Mouse (Mus musculus): ENCODE data around the gene Stum. TPM values are rescaled to one million over a fixed set of nuclear protein-coding genes. Genes with fewer than 3 reads are reported as not detected.

Gene Stum
- total and polyA plus RNA-seq, 3 experiments, result 0.11 TPM; not detected in 2

DNA sequence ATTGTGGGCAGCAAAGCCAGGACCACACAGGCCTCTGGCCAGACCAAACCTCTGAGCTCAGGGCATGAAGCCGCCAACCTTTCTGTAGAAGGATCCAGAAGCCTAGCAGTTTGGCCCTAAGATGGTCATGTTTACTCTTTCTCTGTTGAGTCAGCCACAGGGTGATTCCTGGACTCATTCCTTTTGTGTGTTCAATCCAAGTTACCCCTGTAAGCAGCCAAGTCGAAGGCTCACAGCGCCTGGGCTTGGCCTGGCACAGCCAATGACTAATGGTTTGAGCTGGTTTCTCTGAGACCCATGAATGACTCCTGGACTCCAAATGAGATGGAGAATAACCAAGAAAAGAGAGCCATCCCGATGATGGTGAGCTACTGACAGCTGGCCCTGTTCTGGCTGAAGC is 15.3 kb downstream of the Stum start:
- no peak overlapping the region for H3K4me3 ChIP-seq (ENCODE audit: low read depth, low read length)
- no peak for ATAC-seq (ENCODE audit: extremely low read depth, insufficient number of reproducible peaks, low FRiP score, poor library complexity, severe bottlenecking)
- H3K9me3 ChIP-seq (replicated peaks), result no peaks in the 10 kb centered on the region
- TF ChIP-seq TAL1 (conservative IDR thresholded peaks at IDR 0.05; ENCODE audit: low read depth, low read length), result no peak
- no peak for TF ChIP-seq GATA1 (IDR thresholded peaks at IDR 0.05; ENCODE audit: borderline replicate concordance, low read length)
- no peak for TF ChIP-seq CTCF (IDR thresholded peaks at IDR 0.05; ENCODE audit: low read depth, low read length)
- TF ChIP-seq POLR2AphosphoS5 (IDR thresholded peaks at IDR 0.05; ENCODE audit: insufficient replicate concordance, low read depth, low read length), result no peak
- TF ChIP-seq GATA2 (IDR thresholded peaks at IDR 0.05; ENCODE audit: borderline replicate concordance, low read depth, low read length), result no peak
- H3K27me3 ChIP-seq (ENCODE audit: insufficient read depth, low read length), result peaks cover 23% of the 10 kb centered on the region
- DNase-seq (ENCODE audit: low spot score), result no peak
- H3K36me3 ChIP-seq (replicated peaks), result no peaks in the 10 kb centered on the region
- H3K4me1 ChIP-seq (ENCODE audit: insufficient read depth, low read depth, low read length), result no peaks in the 10 kb centered on the region

DNA sequence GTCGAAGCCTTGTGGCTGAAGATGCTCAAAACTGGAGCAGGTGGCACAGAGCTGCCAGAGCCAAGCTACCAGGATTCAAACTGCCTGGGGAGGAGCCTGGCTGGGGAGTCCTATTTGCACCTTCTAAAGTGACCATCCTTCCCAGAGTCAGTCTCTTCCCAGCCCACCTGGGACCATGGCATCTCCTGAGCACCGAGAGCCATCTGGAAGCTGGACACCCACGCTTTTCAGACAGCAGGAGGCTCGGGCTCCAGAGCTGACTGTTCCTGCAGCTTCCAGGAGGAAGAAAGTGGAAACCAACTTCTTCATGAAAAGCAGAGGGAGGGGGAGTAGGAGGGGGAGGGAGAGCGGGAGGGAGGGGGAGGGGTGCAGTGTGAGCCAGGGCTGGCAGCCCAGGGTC is 17.7 kb downstream of the Stum start:
- Histone ChIP-seq H3K36me3 (replicated peaks) (no peaks in the 10 kb centered on the region), H3K4me1 (ENCODE audit: insufficient read depth, low read depth, low read length) (no peaks in the 10 kb centered on the region), H3K4me3 (ENCODE audit: low read depth, low read length) (no peak overlapping the region), H3K9me3 (replicated peaks) (no peaks in the 10 kb centered on the region), H3K27me3 (ENCODE audit: insufficient read depth, low read length) (peaks cover 35% of the 10 kb centered on the region)
- ATAC-seq (ENCODE audit: extremely low read depth, insufficient number of reproducible peaks, low FRiP score, poor library complexity, severe bottlenecking) (no peak), DNase-seq (ENCODE audit: low spot score) (no peak)
- TF ChIP-seq POLR2AphosphoS5 (IDR thresholded peaks at IDR 0.05; ENCODE audit: insufficient replicate concordance, low read depth, low read length) (no peak), GATA1 (IDR thresholded peaks at IDR 0.05; ENCODE audit: borderline replicate concordance, low read length) (no peak), TAL1 (conservative IDR thresholded peaks at IDR 0.05; ENCODE audit: low read depth, low read length) (no peak), GATA2 (IDR thresholded peaks at IDR 0.05; ENCODE audit: borderline replicate concordance, low read depth, low read length) (no peak), CTCF (IDR thresholded peaks at IDR 0.05; ENCODE audit: low read depth, low read length) (no peak)

GRCm38 (mm10) chr1:180464357-180464756 is 18.9 kb downstream of the Stum start:
- no peak for ATAC-seq (ENCODE audit: extremely low read depth, insufficient number of reproducible peaks, low FRiP score, poor library complexity, severe bottlenecking)
- no peaks in the 10 kb centered on the region for H3K36me3 ChIP-seq (replicated peaks)
- peaks cover 37% of the 10 kb centered on the region for H3K27me3 ChIP-seq (ENCODE audit: insufficient read depth, low read length)
- DNase-seq (ENCODE audit: low spot score), result no peak
- TF ChIP-seq GATA1 (IDR thresholded peaks at IDR 0.05; ENCODE audit: borderline replicate concordance, low read length) (no peak), POLR2AphosphoS5 (IDR thresholded peaks at IDR 0.05; ENCODE audit: insufficient replicate concordance, low read depth, low read length) (no peak), TAL1 (conservative IDR thresholded peaks at IDR 0.05; ENCODE audit: low read depth, low read length) (no peak), GATA2 (IDR thresholded peaks at IDR 0.05; ENCODE audit: borderline replicate concordance, low read depth, low read length) (no peak)
- no peak overlapping the region for H3K4me3 ChIP-seq (ENCODE audit: low read depth, low read length)
- no peaks in the 10 kb centered on the region for H3K4me1 ChIP-seq (ENCODE audit: insufficient read depth, low read depth, low read length)
- H3K9me3 ChIP-seq (replicated peaks), result no peaks in the 10 kb centered on the region

- Histone ChIP-seq H3K4me1 (ENCODE audit: insufficient read depth, low read depth, low read length) (no peaks in the 10 kb centered on the region), H3K27me3 (ENCODE audit: insufficient read depth, low read length) (peaks cover 44% of the 10 kb centered on the region), H3K9me3 (replicated peaks) (no peaks in the 10 kb centered on the region), H3K4me3 (ENCODE audit: low read depth, low read length) (no peak overlapping the region), H3K36me3 (replicated peaks) (no peaks in the 10 kb centered on the region)
- DNase-seq (ENCODE audit: low spot score) (no peak), ATAC-seq (ENCODE audit: extremely low read depth, insufficient number of reproducible peaks, low FRiP score, poor library complexity, severe bottlenecking) (no peak)
- no peak for TF ChIP-seq GATA1 (IDR thresholded peaks at IDR 0.05; ENCODE audit: borderline replicate concordance, low read length)
- TF ChIP-seq CTCF (IDR thresholded peaks at IDR 0.05; ENCODE audit: low read depth, low read length), result no peak
Observed at GRCm38 (mm10) chr1:180462983-180463475, 20.3 kb downstream of the Stum start.

DNA sequence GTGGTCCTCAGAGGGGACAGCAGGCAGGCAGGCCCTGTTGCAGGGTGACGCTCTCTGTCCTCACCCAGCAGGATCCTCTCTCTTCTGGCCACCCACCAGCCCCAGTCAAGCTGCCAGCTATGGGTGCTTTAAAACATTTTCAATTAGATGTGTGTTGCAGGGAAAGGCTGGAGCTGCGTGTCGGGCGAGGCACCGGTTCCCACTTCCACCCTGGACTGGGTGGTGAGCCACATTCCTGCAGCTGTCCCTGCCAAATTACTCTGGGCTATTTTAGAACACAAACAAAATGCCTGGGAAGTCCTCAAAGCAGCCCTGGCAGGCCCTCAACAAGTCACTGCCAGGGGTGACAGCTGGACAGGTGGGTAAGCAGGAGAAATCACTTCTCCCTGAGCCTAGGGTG is 20.9 kb downstream of the Stum start:
- no peak for TF ChIP-seq GATA1 (IDR thresholded peaks at IDR 0.05; ENCODE audit: borderline replicate concordance, low read length)
- no peak for TF ChIP-seq CTCF (IDR thresholded peaks at IDR 0.05; ENCODE audit: low read depth, low read length)
- no peak for TF ChIP-seq GATA2 (IDR thresholded peaks at IDR 0.05; ENCODE audit: borderline replicate concordance, low read depth, low read length)
- no peak for TF ChIP-seq POLR2AphosphoS5 (IDR thresholded peaks at IDR 0.05; ENCODE audit: insufficient replicate concordance, low read depth, low read length)
- TF ChIP-seq TAL1 (conservative IDR thresholded peaks at IDR 0.05; ENCODE audit: low read depth, low read length), result no peak
- DNase-seq (ENCODE audit: low spot score) (no peak), ATAC-seq (ENCODE audit: extremely low read depth, insufficient number of reproducible peaks, low FRiP score, poor library complexity, severe bottlenecking) (no peak)
- peaks cover 46% of the 10 kb centered on the region for H3K27me3 ChIP-seq (ENCODE audit: insufficient read depth, low read length)
- no peak overlapping the region for H3K4me3 ChIP-seq (ENCODE audit: low read depth, low read length)
- no peaks in the 10 kb centered on the region for H3K9me3 ChIP-seq (replicated peaks)
- H3K36me3 ChIP-seq (replicated peaks), result no peaks in the 10 kb centered on the region
- H3K4me1 ChIP-seq (ENCODE audit: insufficient read depth, low read depth, low read length), result no peaks in the 10 kb centered on the region

DNA sequence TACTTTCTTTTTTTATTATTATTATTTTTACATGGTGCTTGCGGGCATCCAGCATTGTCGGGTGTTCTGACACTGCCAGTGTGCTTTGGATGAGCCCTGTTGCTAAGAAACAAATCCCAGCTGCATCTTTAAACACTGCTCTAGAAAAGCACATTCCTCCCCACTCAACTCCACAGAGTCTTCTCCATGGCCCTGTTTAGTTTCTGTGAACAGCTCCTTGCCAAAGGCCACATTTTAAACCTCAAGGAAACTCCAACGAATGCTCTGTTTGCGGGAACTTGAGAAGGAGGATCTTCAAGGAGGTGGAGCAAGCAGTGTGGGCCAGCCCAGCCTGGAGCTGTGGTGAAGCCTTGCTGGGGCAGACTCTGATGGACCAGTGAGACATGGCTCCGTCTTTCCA is 22.6 kb downstream of the Stum start:
- TF ChIP-seq GATA2 (IDR thresholded peaks at IDR 0.05; ENCODE audit: borderline replicate concordance, low read depth, low read length) (no peak), TAL1 (conservative IDR thresholded peaks at IDR 0.05; ENCODE audit: low read depth, low read length) (no peak), CTCF (IDR thresholded peaks at IDR 0.05; ENCODE audit: low read depth, low read length) (no peak), POLR2AphosphoS5 (IDR thresholded peaks at IDR 0.05; ENCODE audit: insufficient replicate concordance, low read depth, low read length) (no peak), GATA1 (IDR thresholded peaks at IDR 0.05; ENCODE audit: borderline replicate concordance, low read length) (no peak)
- ATAC-seq (ENCODE audit: extremely low read depth, insufficient number of reproducible peaks, low FRiP score, poor library complexity, severe bottlenecking), result no peak
- no peaks in the 10 kb centered on the region for H3K4me1 ChIP-seq (ENCODE audit: insufficient read depth, low read depth, low read length)

GRCm38 (mm10) chr1:180458680-180459079 is 24.6 kb downstream of the Stum start:
- ATAC-seq (ENCODE audit: extremely low read depth, insufficient number of reproducible peaks, low FRiP score, poor library complexity, severe bottlenecking) (no peak), DNase-seq (ENCODE audit: low spot score) (no peak)
- no peak for TF ChIP-seq GATA2 (IDR thresholded peaks at IDR 0.05; ENCODE audit: borderline replicate concordance, low read depth, low read length)
- Histone ChIP-seq H3K36me3 (replicated peaks) (no peaks in the 10 kb centered on the region), H3K9me3 (replicated peaks) (no peaks in the 10 kb centered on the region), H3K4me1 (ENCODE audit: insufficient read depth, low read depth, low read length) (no peaks in the 10 kb centered on the region), H3K4me3 (ENCODE audit: low read depth, low read length) (no peak overlapping the region), H3K27me3 (ENCODE audit: insufficient read depth, low read length) (peaks cover 55% of the 10 kb centered on the region)

More for the DNA sequence above, 22.6 kb downstream of the Stum start:
- no peak for DNase-seq (ENCODE audit: low spot score)
- H3K27me3 ChIP-seq (ENCODE audit: insufficient read depth, low read length), result peaks cover 51% of the 10 kb centered on the region
- H3K36me3 ChIP-seq (replicated peaks), result no peaks in the 10 kb centered on the region
- no peaks in the 10 kb centered on the region for H3K9me3 ChIP-seq (replicated peaks)
- no peak overlapping the region for H3K4me3 ChIP-seq (ENCODE audit: low read depth, low read length)
